Mouse (Mus musculus) cerebellum, adult 18-20 months (tissue): ENCODE results near the gene Lamtor2.
"Not testable (repeated sequence)": the region's sequence is repeated elsewhere in the genome, so short reads cannot be mapped to it uniquely, and the experiment has no call there.

Source experiments
- DNase-seq, 2 experiments: peaks; one replicate each; pipeline ENCODE4 v3.0.0; 2021

Lamtor2 gene

DNA sequence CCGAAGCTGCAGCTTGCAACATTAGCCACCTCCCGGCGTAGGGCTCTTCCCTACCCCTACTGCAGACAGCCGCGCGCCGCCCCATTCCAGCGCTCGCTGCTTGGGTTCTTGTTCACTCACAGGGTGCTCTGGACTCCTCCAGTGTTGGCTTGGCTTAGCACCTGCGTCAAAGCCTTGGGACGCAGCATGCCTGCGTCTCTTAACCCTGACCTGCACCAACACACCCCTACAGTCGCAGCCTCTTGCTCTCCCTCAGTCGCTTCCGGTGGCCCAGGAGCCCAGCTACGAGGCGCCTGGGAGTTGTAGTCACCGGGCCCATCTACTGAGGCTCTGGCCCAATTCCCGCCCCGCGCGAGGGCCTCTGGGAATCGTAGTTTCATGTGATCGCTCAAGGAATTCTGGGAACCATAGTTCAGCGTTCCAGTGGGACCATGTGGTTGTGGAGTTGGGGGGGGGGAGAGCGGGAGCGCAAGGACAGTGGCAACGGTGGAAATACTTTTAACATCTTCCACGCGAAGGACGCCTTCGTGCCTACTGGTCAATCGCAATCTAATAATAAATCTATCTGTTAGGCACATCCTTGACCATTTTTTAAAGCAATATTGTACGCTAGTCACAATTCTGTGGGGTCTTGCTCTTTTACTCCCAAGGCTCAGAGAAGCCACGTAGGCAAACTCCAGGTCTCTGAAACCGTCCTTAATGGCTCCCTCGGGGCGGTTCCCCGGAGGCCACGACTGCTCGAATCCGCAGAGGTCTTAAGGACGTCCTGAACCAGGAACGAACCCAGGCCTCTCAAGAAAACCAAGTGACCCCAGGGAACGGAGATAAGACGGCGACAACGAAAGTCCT is at the start of gene Lamtor2:
Gene Lamtor2 (minus strand): TSS at position 399 of the 849 bp plus-strand sequence.
- peak; percentile 98 for DNase-seq

GRCm38 (mm10) chr3:88602466-88602865 is 49.6 kb upstream of the Lamtor2 start:
- no peak for DNase-seq

GRCm38 (mm10) chr3:88596547-88596946 is 43.7 kb upstream of the Lamtor2 start:
- not testable (repeated sequence) for DNase-seq

- no peak for DNase-seq
These were observed 41.2 kb upstream of the Lamtor2 start for GRCm38 (mm10) chr3:88593893-88594580.

DNA sequence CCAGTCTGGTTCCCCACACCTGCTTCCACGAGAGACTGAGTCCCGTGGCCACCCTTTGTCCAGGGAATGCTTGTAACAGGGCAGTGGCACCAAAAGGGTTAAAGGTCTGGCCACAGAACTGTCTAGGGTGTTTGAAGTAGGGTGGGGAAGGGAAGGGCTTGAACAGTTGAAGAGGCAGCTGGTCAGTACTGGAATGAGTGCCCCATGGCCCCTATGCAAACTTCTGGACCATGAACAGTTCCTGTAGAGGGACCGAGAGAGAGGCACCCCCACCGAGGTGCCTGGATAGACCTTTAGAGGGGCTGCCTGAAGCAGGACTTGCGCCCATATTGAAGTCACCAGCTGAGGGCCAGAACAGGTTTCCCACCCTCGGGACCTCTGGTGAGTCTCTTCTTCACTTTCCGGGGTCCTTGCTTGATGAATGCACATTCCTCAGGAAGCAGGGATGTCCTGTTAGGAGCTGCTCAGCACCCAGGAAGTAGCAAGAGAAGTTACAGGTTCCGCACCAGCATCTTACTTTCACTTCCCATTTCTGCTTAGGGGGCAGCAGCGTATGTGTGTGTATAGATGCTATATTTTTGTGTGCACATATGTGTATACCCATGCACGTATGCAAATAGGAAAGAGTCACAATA is 40.2 kb upstream of the Lamtor2 start:
- no peak for DNase-seq

DNA sequence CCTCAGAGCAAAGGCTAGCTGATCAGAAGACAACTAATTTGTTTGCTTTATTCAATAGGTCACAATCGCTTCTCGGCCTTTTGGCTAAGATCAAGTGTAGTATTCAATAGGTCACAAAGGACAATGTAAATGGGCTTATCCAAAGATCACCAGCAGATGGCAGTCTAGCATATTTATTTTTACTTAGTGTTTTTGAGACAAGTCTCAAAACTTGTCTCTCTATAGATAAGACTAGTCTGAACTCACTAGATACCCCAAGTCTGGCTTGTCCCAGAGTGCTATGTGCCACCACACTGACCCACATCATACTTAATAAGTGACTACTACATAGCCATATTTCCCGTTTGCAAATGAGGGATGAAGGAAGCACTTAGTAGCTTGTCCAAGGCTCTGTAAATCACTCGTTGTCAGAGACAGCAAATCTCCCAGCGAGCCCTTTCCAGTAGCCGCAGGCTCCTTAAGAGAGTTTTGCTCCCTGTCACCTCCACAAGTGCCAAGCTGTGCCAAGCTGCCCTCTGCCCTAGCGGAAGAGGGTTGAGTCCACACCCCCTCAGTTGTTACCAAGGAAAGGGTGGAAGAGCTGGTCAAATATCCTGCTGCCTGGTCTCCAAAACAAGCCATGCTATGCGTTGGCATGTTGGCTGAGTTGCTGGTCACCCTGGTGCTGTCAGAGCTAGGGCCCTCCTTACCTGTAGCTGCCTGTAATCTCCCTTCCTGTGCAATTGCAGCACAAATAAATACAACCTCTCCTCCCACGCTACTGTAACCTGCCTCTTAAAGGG is 39.3 kb upstream of the Lamtor2 start:
- DNase-seq: peak; percentile 24 to 59

GRCm38 (mm10) chr3:88591044-88591443 is 38.2 kb upstream of the Lamtor2 start:
- DNase-seq: no peak

DNA sequence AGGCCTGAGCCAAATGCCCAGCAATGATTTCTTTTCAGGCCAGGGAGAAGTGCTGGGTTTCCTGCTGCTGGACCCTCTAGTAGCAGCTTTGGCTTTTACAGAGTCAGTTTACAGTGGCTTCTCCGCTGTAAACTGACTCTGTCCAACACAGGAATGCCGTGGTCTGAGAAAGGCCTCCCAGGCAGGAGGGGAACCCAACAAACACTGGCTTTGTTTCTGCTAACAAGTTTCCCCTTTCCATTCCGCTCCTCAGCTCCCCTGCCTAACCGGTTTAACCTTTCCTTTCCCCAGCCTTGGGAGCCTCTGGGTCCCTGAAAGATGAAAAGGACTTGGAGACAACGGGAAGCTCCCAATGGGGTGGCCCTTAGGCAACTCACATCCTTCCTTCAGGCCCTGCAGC is 37.4 kb upstream of the Lamtor2 start:
- DNase-seq: no peak

GRCm38 (mm10) chr3:88586640-88587039 is 33.8 kb upstream of the Lamtor2 start:
- DNase-seq: no peak

- no peak for DNase-seq
These were observed 32.9 kb upstream of the Lamtor2 start for GRCm38 (mm10) chr3:88585769-88586168.

DNA sequence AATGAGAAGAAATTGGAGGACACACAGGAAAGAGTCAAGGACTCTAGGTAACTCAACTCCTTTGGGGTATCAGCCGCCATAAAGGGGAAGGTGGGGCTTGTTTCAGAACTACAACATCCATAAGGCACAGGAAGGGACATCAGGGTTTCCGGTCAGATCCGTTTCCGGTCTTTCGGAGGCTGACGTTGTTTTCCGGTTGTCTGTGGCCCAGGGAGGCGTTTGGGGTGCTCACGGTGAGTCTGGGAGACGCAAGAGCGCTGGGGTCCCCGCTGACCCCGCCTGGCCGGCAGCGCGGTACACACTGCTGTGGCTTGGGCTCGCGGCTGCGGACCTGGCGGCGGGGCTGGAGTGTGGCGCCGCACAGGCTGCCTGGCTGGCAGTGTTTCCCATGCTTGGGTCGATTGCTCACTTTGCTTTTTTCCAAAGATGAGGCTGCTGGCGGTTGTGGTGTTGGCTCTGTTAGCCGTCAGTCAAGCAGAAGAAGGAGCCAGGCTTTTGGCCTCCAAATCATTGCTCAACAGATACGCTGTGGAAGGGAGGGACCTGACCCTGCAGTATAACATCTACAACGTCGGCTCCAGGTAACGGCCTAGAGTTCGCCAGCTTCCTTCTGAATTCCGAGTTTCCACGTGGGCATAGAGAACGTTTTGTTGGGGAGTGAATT is 26.7 kb upstream of the Lamtor2 start:
- DNase-seq: peak; percentile 81 to 86

GRCm38 (mm10) chr3:88578498-88579424 is 25.9 kb upstream of the Lamtor2 start:
- DNase-seq: no peak

DNA sequence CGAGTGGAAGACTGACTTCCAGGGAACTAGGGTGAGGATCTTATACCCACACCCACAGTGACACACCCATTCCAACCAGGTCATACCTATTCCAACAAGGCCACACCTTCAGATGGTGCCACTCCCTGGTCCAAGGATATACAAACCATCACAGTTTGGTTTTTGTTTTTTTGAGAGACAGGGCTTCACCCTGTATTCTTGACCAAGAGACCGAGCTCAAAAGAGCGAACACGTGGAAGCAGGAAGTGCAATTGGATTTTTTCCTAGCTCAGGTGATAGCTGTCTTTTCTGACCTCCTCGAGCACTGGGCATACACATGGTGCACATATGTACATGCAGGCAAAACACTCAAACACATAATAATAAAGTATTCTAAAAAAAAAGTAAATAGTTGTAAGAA is 25.0 kb upstream of the Lamtor2 start:
- not testable (repeated sequence) for DNase-seq

GRCm38 (mm10) chr3:88575540-88575939 is 22.7 kb upstream of the Lamtor2 start, which contains the start of gene Ssr2:
TSS of gene Ssr2 (plus strand) at chr3:88575876.
- no peak for DNase-seq

DNA sequence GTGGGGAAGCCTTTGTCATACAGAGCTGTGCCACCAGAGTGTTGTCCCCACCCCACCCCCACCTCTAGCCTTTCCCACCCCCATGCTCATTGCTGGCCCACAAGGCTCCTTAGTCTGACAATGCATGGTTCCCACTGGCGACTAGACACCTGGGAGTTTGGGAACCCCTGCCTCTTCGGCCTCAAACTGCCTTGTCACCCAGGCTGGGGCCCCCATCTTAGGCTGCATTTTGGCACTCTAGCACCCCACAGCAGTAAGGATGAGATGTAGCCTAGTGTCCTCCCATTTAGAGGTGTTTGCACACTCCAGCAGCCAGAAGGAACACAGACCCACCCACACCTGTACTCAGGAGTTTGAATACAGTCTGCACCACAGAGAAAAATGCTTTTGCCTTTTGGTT is 20.9 kb upstream of the Lamtor2 start:
- DNase-seq: no peak

DNA sequence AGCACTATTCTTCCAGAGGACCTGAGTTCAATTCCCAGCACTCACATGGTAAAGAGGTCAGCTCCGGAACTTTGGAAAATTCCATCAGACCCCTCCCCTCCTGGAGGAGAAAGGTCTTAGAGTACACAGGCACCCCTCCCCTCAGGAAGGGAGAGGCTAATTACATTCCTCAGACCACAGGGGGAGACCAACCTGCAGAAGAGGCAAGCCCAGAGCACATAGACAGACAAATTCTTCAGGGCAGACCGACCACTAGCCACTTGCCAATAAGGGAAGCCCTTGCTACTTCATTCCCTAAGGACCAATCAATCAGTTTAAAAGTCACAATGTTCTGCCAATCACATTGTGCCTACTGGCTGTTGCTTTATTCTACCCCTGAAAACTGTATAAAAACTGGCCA is 20.0 kb upstream of the Lamtor2 start:
- DNase-seq: no peak

GRCm38 (mm10) chr3:88571856-88572255 is 19.0 kb upstream of the Lamtor2 start:
- no peak for DNase-seq

GRCm38 (mm10) chr3:88570341-88570740 is 17.5 kb upstream of the Lamtor2 start:
- no peak for DNase-seq

GRCm38 (mm10) chr3:88569694-88570093 is 16.8 kb upstream of the Lamtor2 start:
- DNase-seq: no peak

DNA sequence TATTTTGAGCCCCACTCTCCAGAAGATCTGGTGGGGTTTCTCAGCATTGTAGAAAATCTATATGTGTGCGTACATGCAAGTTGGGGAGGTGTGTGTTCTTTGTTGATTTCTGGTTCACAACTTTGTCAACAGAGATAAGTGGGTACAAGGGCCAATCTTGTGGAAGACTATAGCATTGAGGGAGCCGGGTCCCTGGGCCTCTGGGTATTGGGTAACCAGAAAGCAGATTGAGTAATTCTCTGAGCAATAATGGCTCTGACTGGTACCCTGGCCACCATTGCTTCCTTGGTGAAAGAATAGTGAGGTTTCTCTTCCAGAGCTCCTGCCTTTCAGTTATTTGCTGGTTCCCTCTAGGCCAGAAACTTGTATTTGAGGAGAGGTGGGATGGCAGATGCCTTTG is 16.2 kb upstream of the Lamtor2 start:
- DNase-seq: no peak

- DNase-seq: no peak
These were observed 15.7 kb upstream of the Lamtor2 start for GRCm38 (mm10) chr3:88568615-88569014.
